Mouse (Mus musculus) liver, adult 2 months (tissue): ENCODE results near the gene Flna.

Experiments
- CTCF ChIP-seq: fragments of 200-500 bp; IDR thresholded peaks from 2 replicates; pipeline ENCODE4 v1.5.1; 2011; ENCODE audit warnings: low read depth, low read length, control low read depth
- POLR2A ChIP-seq: fragments of 200-500 bp; IDR thresholded peaks from 2 replicates; pipeline ENCODE4 v1.6.1; 2011; ENCODE audit warnings: low read length, control low read depth; ENCODE audit not compliant: insufficient read depth; ENCODE audit errors: extremely low read depth

DNA sequence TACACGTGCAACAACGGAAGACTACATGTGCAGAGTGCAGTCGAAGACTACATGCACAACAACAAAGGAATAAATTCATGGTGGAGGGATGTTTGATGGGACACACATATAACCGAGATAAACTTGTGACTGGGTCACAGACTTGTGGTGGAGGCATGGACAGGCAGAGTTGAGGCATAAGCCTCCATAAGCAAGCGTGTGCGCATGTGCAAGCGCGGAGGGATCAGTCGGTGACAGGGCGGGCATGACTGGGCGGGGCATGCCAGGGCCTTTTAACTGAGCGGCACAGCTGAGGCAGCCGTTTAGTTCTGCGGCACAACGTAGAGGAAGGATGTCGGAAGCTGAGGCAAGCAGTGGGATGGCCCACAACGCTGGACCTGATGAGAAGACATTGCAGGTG is 72.7 kb downstream of the Flna start, which contains the start of gene Tktl1:
- TF ChIP-seq CTCF = no peak
- no peak for TF ChIP-seq POLR2A
